Mouse (Mus musculus): ENCODE results near the gene Prkce.

- TF ChIP-seq CTCF (IDR thresholded peaks at IDR 0.05; ENCODE audit: low read depth, low read length) = no peak
- no peak for TF ChIP-seq POLR2AphosphoS5 (IDR thresholded peaks at IDR 0.05; ENCODE audit: insufficient replicate concordance, low read depth, low read length)
- TF ChIP-seq GATA1 (IDR thresholded peaks at IDR 0.05; ENCODE audit: borderline replicate concordance, low read length) = no peak
- no peak for TF ChIP-seq TAL1 (conservative IDR thresholded peaks at IDR 0.05; ENCODE audit: low read depth, low read length)
- no peak for TF ChIP-seq GATA2 (IDR thresholded peaks at IDR 0.05; ENCODE audit: borderline replicate concordance, low read depth, low read length)
Measured at GRCm38 (mm10) chr17:86149726-86150125, 17.9 kb upstream of the Prkce start.

Data from G1E (cell line).